Mouse (Mus musculus) c-Kit-positive CD71-negative TER-119-negative erythroid progenitor cells, embryonic 14.5 days (primary cell): ENCODE measurements around the gene Rubcn.
A peak's percentile ranks its signal among the peaks of the same experiment; 100 is the strongest.
"Not testable (repeated sequence)": the region's sequence is repeated elsewhere in the genome, so short reads cannot be mapped to it uniquely, and the experiment has no call there.

Experiments used
- DNase-seq: peaks from one replicate; pipeline ENCODE4 v3.0.0-alpha.2; 2013; ENCODE audit warnings: low read depth

The Rubcn gene

GRCm38 (mm10) chr16:32877343-32878156 is at the start of gene Rubcn, which contains the start of gene Fyttd1:
TSS of gene Rubcn (minus strand) at chr16:32877766.
TSS of gene Fyttd1 (plus strand) at chr16:32877500.
- DNase-seq: peak; percentile 86

- DNase-seq: no peak
These were observed 49.5 kb upstream of the Rubcn start for GRCm38 (mm10) chr16:32927044-32927443.

- DNase-seq: not testable (repeated sequence)
These were observed 49.1 kb upstream of the Rubcn start for GRCm38 (mm10) chr16:32926629-32927028.

DNA sequence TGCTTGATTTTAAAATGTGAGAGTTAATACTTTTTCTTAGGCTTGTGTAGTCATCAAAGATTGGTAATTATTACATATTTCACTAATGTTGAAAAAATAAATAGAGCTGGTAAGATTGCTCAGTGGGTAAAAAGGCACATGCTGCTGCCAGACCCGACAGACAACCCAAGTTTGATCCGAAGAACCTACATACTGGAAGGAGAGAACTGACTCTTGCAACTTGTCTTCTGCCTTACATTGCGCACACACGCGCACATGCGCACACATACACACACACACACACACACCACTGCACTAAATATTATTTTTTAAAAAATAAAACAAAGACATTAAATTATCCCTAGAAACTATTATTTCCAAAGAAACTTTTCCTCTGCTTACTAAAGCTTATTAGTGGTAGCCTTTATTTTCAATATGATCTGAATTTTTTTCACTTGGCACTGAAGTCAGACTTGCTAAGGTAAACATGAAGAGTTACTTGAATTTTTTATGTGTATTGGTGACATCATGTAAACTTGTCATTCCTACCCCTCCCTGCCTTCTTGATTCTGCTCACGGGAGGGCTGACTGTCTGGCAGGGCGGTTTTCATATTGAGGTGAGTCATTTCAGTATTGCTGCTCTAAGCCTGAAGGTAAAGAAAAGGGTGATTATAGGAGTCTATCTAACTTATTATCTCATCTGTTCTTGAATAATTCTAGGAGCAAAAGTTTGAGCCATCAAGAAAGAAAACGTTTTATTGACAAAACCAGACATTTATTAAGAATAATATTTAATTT is 37.9 kb upstream of the Rubcn start:
- DNase-seq: no peak

DNA sequence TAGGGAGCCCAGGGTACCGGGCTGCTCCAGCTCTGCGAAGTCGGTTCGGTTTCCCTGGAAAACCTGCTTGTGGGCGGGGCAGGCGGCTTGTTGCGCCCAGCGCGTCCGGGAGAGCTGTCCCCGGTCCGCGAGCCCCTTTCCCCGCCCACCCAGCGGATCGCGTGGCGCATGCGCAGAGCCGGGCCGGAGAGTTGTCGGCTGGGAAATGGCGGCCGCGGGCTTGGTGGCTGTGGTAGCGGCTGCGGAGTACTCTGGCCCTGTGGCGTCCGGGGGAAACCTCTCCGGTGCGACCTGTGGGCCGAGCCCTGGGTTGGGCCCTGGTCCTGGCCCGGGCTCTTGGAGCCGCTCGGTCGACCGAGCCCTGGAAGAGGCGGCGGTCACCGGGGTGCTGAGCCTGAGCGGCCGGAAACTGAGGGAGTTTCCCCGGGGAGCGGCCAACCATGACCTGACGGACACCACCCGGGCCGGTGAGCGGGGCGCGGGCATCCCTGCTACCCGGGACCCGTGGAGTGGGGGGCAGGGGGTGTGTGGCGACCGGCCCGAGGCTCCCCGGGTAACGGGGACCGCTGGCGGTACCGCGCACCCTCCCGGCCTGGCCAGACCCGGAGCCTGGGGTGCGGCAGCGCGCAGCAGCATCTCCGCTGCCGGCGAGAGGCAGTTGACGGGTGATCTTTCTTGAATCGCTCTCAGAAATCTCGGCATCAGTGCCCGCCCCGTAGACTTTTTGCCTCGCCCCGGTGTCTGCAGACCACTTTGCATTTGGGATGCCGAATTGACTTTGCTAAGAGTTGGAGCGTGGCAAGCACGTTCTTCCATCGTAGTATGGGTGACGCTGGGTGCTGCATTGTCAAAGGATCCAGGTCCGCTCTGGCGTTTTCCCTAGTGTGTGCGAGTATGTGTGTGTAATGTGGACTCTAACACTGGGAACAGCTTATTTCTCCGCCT is 36.6 kb upstream of the Rubcn start, which contains the start of gene Lrch3:
Lrch3 (plus strand) TSS at position 164 of the 945 bp plus-strand sequence.
- peak; percentile 74 for DNase-seq

DNA sequence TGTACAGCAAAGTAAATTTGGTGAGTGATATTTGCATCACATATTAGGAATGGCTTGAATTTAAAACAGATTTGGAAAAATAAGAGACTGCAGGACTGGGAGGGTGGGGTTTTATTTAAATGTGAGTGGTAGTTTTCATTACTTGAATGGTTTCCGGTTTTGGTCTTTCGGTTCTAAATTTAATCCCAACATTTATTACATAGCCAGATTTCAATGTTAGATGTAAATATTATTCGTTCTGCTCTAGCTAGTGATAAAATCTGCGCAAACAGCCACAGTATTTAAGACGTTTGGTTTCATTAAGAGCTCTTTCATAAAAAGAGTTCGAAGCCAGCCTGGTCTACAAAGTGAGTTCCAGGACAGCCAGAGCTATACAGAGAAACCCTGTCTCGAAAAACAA is 35.6 kb upstream of the Rubcn start:
- no peak for DNase-seq

- DNase-seq: no peak
These were observed 29.2 kb upstream of the Rubcn start for GRCm38 (mm10) chr16:32906727-32907126.

DNA sequence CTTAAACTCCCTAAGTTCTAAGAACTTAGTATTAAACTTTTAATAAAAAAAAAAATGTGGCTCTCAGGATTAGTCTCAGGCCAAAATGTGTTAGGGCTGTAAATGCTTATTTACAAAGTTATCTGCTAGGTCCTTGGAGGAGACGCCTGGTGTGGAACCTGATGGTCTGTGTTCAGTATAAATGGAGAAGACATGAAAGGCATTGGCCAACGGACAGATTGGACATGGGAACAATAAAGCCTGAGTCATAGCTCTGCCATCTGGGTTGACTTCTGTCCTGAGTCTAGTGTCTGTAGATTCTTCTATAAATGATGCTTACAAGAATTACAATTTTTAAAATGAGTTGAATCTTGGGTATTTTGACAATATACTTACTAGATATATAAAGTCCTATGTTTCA is 28.6 kb upstream of the Rubcn start:
- DNase-seq: no peak

DNA sequence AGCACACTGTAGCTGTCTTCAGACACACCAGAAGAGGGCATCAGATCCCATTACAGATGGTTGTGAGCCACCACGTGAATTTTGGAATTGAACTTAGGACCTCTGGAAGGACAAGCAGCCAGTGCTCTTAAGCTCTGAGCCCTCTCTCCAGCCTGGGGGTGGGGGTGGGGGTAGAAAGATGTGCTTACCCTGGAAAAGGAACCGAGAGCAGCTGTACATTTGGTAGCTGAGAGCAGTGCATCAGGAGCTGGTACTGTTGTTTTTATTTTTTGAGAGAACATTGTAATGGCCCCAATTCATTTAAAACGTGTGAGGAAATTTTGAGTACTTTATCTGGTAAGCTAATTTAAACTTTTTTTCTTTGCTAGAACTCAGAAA is 24.5 kb upstream of the Rubcn start:
- DNase-seq: no peak

- no peak for DNase-seq
These were observed 23.9 kb upstream of the Rubcn start for GRCm38 (mm10) chr16:32901360-32902050.

DNA sequence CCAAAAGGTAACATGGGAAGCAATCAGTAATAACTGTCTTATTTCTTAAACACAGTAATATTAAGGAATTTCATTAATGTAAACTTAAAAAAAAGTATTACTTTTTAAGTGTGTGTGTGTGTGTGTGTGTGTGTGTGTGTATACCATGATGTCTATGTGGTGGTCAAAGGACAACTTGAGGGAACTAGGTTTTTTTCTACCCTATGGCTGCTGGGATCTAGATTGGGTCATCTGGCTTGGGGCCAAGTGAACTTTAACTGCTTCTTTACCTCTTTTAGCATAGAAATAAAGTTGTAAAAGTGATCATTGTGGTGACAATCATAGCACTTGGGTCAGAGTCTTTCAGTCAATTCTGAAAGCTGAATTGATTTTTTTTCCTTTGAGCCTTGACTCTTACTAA is 18.6 kb upstream of the Rubcn start:
- no peak for DNase-seq

GRCm38 (mm10) chr16:32889881-32890280 is 12.3 kb upstream of the Rubcn start:
- DNase-seq: no peak

GRCm38 (mm10) chr16:32887996-32888395 is 10.4 kb upstream of the Rubcn start:
- DNase-seq: no peak

GRCm38 (mm10) chr16:32881538-32881937 is 4.0 kb upstream of the Rubcn start:
- DNase-seq: no peak

- DNase-seq: no peak
These were observed 1.7 kb upstream of the Rubcn start for GRCm38 (mm10) chr16:32878972-32879926.

GRCm38 (mm10) chr16:32878157-32878598 is 612 bp upstream of the Rubcn start:
- no peak for DNase-seq

DNA sequence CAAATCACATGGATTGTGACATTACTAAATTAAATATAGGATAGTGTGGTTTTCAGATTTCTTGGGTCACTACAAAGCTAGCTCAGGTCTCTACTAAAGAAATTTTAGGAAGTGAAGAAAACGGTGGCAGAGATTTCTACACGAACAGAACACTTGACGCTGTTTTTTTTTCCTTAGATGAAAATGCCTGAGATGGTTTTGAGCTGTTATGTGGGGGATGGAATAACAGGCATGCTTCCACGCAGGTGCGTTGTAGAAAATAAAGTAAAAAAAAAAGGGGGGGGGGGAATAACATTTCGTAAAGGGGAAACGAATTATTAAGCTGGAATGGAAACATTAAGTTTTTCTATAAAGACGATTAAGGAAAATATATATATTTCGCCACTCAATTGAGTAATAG is 735 bp downstream of the Rubcn start:
- no peak for DNase-seq

DNA sequence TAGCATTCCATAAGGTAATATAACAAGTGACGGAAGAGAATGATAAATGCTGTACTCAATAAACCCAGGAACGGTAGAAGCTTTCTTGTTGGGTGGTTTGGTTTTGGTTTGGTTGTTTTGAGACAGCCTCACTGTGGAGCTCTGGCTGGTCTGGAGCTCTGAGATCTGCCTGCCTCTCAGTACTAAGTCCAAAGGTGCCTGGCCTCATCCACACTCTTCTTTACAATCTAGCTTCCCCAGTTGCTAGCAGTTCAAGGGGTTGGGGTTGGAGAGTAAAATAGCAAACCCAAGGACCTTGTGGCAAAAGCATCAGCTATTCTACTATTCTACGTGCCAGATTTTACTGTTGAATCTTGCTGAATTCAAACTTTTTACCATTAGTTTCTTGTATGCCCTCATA is 1.7 kb downstream of the Rubcn start:
- no peak for DNase-seq

DNA sequence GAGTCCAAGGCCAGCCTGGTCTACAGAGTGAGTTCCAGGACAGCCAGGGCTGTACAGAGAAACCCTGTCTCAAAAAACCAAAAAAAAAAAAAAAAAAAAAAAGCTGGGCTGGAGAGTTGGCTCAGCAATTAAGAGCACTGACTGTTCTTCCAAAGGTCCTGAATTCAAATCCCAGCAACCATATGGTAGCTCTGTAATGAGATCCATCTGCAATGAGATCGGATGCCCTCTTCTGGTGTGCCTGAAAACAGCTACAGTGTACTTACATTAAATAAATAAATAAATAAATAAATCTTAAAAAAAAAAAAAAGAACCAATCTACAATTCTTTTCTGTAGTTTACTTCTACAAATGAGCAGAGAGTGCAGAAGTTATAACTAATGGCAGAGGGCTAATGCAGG is 2.3 kb downstream of the Rubcn start:
- DNase-seq: not testable (repeated sequence)

- DNase-seq: no peak
These were observed 4.2 kb downstream of the Rubcn start for GRCm38 (mm10) chr16:32873366-32873765.
